Mouse (Mus musculus): Measurements from ENCODE around the gene Rasa2. TPM values are rescaled to one million over a fixed set of nuclear protein-coding genes. Genes with fewer than 3 reads are reported as not detected.
A peak's percentile ranks its signal among the peaks of the same experiment; 100 is the strongest.
"Not testable (repeated sequence)": the region's sequence is repeated elsewhere in the genome, so short reads cannot be mapped to it uniquely, and the experiment has no call there.

Rasa2 gene
- total RNA-seq, 2 experiments from 2014 or later, result 8.5 to 8.9 TPM

GRCm38 (mm10) chr9:96597899-96598298 lies 33.5 kb downstream of the Rasa2 start:
- intact Hi-C loops (cut with DNase I), result no loop called here
- DNase-seq, result no peak

- intact Hi-C loops (cut with DNase I), result no loop called here
- no peak for DNase-seq
Observed at GRCm38 (mm10) chr9:96592670-96593600, 38.5 kb downstream of the Rasa2 start.

GRCm38 (mm10) chr9:96589346-96589745 lies 42.1 kb downstream of the Rasa2 start:
- intact Hi-C loops (cut with DNase I), result no loop called here
- no peak for DNase-seq

- DNase-seq, result no peak
- intact Hi-C loops (cut with DNase I), result no loop called here
Observed at GRCm38 (mm10) chr9:96583496-96583895, 47.9 kb downstream of the Rasa2 start.

- intact Hi-C loops (cut with DNase I), result no loop called here
- no peak for DNase-seq
Observed at GRCm38 (mm10) chr9:96583076-96583475, 48.3 kb downstream of the Rasa2 start.

GRCm38 (mm10) chr9:96578190-96578589 lies 53.2 kb downstream of the Rasa2 start:
- DNase-seq, result no peak
- intact Hi-C loops (cut with DNase I), result no loop called here

GRCm38 (mm10) chr9:96577674-96578073 lies 53.7 kb downstream of the Rasa2 start:
- intact Hi-C loops (cut with DNase I), result no loop called here
- DNase-seq, result no peak

- intact Hi-C loops (cut with DNase I), result loop anchor here (1.0 to 5.0 kb wide), 4 partner anchors 79 to 246 kb away; no protein-coding TSS in a partner anchor
- no peak for DNase-seq
Observed at GRCm38 (mm10) chr9:96573252-96573651, 58.2 kb downstream of the Rasa2 start.

GRCm38 (mm10) chr9:96572754-96573153 lies 58.7 kb downstream of the Rasa2 start:
- DNase-seq, result no peak
- intact Hi-C loops (cut with DNase I), result loop anchor here (1.0 to 5.0 kb wide), 4 partner anchors 80 to 246 kb away; no protein-coding TSS in a partner anchor

GRCm38 (mm10) chr9:96566470-96566996 lies 64.9 kb downstream of the Rasa2 start:
- DNase-seq, result no peak
- intact Hi-C loops (cut with DNase I), result no loop called here

GRCm38 (mm10) chr9:96563501-96563900 lies 67.9 kb downstream of the Rasa2 start:
- intact Hi-C loops (cut with DNase I), result no loop called here
- DNase-seq, result no peak

- intact Hi-C loops (cut with DNase I), result no loop called here
- DNase-seq, result no peak
Observed at GRCm38 (mm10) chr9:96559148-96559547, 72.3 kb downstream of the Rasa2 start.

- intact Hi-C loops (cut with DNase I), result no loop called here
Observed at GRCm38 (mm10) chr9:96558594-96558993, 72.8 kb downstream of the Rasa2 start.

GRCm38 (mm10) chr9:96554095-96554494 lies 77.3 kb downstream of the Rasa2 start:
- intact Hi-C loops (cut with DNase I), result no loop called here
- DNase-seq, result no peak

More at GRCm38 (mm10) chr9:96558594-96558993, 72.8 kb downstream of the Rasa2 start:
- no peak for DNase-seq

GRCm38 (mm10) chr9:96545410-96545809 lies 86.0 kb downstream of the Rasa2 start:
- no peak for DNase-seq
- intact Hi-C loops (cut with DNase I), result no loop called here

- DNase-seq, result peak; percentile 71 to 73
- intact Hi-C loops (cut with DNase I), result no loop called here
Observed at GRCm38 (mm10) chr9:96543643-96544640, 87.5 kb downstream of the Rasa2 start.

GRCm38 (mm10) chr9:96538916-96539315 lies 92.5 kb downstream of the Rasa2 start:
- intact Hi-C loops (cut with DNase I), result no loop called here
- no peak for DNase-seq

GRCm38 (mm10) chr9:96537615-96537919 lies 93.8 kb downstream of the Rasa2 start:
- no peak for DNase-seq
- intact Hi-C loops (cut with DNase I), result no loop called here

GRCm38 (mm10) chr9:96536895-96537614 lies 94.4 kb downstream of the Rasa2 start:
- peak; percentile 56 to 66 for DNase-seq
- intact Hi-C loops (cut with DNase I), result no loop called here

- intact Hi-C loops (cut with DNase I); DNase-seq: not testable (repeated sequence)
Observed at GRCm38 (mm10) chr9:96536093-96536492, 95.3 kb downstream of the Rasa2 start.

Measured in heart, postnatal 14 days (tissue).